Mouse (Mus musculus) midbrain, embryonic 15.5 days (tissue): Measurements from ENCODE around the gene Zfp970. TPM values are rescaled to one million over a fixed set of nuclear protein-coding genes. Genes with fewer than 3 reads are reported as not detected.
"Not testable (repeated sequence)": the region's sequence is repeated elsewhere in the genome, so short reads cannot be mapped to it uniquely, and the experiment has no call there.

Experiments
- ATAC-seq: fragments of 200-750 bp; cut with Nextera tagmentation; replicated peaks from 2 replicates; pipeline ENCODE4 v1.8.0; 2017; ENCODE audit warnings: moderate TSS enrichment
- H3K27ac ChIP-seq: fragments of 300-500 bp; sonication (generic); 2 replicates; pipeline ENCODE4 v1.5.1; 2015; ENCODE audit warnings: mild to moderate bottlenecking, inconsistent platforms
- H3K27me3 ChIP-seq: fragments of 300-500 bp; sonication (generic); replicated peaks from 2 replicates; pipeline ENCODE4 v1.6.1; 2015; ENCODE audit warnings: inconsistent platforms
- H3K36me3 ChIP-seq: fragments of 300-500 bp; sonication (generic); replicated peaks from 2 replicates; pipeline ENCODE4 v1.6.1; 2015; ENCODE audit warnings: inconsistent platforms
- H3K4me1 ChIP-seq: fragments of 300-500 bp; sonication (generic); 2 replicates; pipeline ENCODE4 v1.6.1; 2015; ENCODE audit warnings: inconsistent platforms
- H3K4me2 ChIP-seq: fragments of 300-500 bp; sonication (generic); 2 replicates; pipeline ENCODE4 v1.6.1; 2015; ENCODE audit warnings: inconsistent platforms, mild to moderate bottlenecking, moderate library complexity
- H3K4me3 ChIP-seq: fragments of 300-500 bp; sonication (generic); 2 replicates; pipeline ENCODE4 v1.5.1; 2015; ENCODE audit warnings: mild to moderate bottlenecking, inconsistent platforms
- H3K9ac ChIP-seq: fragments of 300-500 bp; sonication (generic); 2 replicates; pipeline ENCODE4 v1.6.1; 2015; ENCODE audit warnings: mild to moderate bottlenecking, inconsistent platforms
- H3K9me3 ChIP-seq: fragments of 300-500 bp; sonication (generic); 2 replicates; pipeline ENCODE4 v1.6.1; 2016; ENCODE audit warnings: inconsistent platforms
- WGBS: fragments of 180-500 bp; shearing (Covaris S2); methylation state at CpG from one replicate; pipeline ENCODE4 v1.1.7; 2015; ENCODE audit warnings: mixed read lengths; 5-methylcytosine and 5-hydroxymethylcytosine counted together
- polyA plus RNA-seq: library from polyadenylated mRNA; unstranded; fragments of >200 nt; fragmentation: Nextera tagmentation; extraction: Ambion mirVana; gene quantifications from 2 replicates; pipeline ENCODE4 v1.2.1, GENCODE M21; 2015

The Zfp970 gene
- polyA plus RNA-seq, 1 experiment from 2014 or later: 6.9 TPM

DNA sequence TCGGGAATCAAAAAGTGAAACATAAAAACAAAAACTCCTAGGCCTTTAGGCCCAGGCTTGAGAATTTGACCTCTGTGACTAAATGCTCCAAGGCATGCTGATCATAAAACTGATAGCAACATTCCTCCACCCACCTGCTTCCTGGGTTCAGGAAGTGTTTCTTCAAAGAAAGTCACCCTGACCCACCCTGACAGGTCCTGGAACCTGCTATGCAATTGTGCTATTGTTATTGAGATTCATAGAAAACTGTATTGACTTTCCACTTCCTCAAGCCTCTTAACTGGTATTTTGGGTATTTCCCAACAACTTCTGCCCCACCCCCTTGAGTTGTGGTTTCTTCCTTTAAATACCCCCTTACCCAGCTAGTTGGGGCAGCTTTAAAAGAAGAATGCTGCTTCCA is 54.4 kb downstream of the Zfp970 start:
- H3K27me3 ChIP-seq, H3K36me3 ChIP-seq, H3K9ac ChIP-seq, H3K4me1 ChIP-seq, H3K4me2 ChIP-seq, ATAC-seq, H3K4me3 ChIP-seq, H3K9me3 ChIP-seq, H3K27ac ChIP-seq: not testable (repeated sequence)
- WGBS: 82% methylated on average over 1 of the region's 1 CpGs

DNA sequence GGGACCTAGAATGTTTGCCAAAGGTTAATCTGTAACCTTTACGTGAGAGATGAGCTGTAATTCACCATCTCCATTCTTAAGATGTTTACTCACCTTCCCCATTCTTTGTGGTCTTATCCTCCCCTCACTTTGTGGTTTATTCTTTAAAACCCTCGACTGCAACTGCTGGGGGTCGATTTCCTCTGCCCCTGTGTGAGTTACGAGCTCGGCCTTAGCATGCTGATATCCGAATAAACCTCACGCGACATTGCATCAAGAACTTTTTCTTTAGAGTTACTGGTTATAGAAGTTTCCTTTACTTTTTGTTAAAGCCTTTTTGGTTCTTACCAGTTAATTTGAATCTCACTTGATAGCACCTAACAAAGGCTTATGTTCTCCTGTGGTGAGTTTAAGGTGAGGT is 55.5 kb downstream of the Zfp970 start:
- ATAC-seq: no peak
- no peak overlapping the region for H3K9ac ChIP-seq
- 84% methylated on average over 8 of the region's 8 CpGs for WGBS

DNA sequence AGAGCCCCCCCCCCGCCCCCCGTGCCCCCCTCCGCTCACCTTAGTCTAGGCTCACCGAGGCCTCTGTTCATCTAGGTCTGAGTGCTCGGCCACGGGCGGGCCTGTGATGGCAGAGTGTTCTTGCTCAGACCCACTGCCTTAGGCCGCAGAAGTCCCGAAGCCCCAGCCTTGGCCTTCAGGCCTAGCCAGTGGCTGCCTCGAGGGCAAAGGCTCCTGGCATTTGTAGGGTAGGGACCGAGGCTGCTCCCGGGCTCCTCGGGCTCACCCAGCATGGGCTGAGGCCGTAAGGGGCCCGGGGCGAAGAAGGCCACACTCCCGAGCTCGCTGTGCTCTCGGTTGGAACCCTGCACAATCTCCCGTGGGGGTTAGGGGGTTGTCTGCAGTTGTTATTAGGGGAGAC is 58.5 kb downstream of the Zfp970 start:
- Histone ChIP-seq H3K4me2 (no peak overlapping the region), H3K36me3 (no peaks in the 10 kb centered on the region), H3K9ac (no peak overlapping the region), H3K4me3 (no peak overlapping the region), H3K27me3 (no peaks in the 10 kb centered on the region), H3K27ac (no peak overlapping the region), H3K9me3 (peaks cover 7% of the 10 kb centered on the region), H3K4me1 (no peaks in the 10 kb centered on the region)
- WGBS: 92% methylated on average over 20 of the region's 20 CpGs
- ATAC-seq: no peak

More for the DNA sequence above, 55.5 kb downstream of the Zfp970 start:
- no peaks in the 10 kb centered on the region for H3K36me3 ChIP-seq
- H3K27ac ChIP-seq: no peak overlapping the region
- H3K9me3 ChIP-seq: peaks cover 7% of the 10 kb centered on the region
- no peak overlapping the region for H3K4me2 ChIP-seq
- H3K4me1 ChIP-seq: no peaks in the 10 kb centered on the region
- H3K4me3 ChIP-seq: no peak overlapping the region
- no peaks in the 10 kb centered on the region for H3K27me3 ChIP-seq

DNA sequence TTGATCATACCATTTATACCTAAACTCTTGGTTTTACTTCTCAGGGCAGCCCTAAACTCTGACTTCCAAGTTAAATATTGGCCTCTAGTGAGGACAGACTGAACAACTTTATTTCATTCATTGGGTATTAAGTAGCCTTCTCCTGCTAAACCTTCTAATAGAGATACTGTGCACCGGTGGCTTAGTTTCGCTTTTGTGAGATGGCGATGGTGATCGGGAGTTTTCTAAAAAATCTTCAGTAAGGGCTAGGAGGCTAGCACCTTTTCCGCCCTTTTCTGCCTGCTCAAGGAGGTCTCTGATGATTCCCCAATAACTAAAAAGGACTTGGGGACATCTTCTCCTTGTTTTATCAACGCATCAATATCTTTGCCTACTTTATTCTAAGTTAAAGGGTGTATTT is 59.1 kb downstream of the Zfp970 start:
- H3K36me3 ChIP-seq, H3K27me3 ChIP-seq: not testable (repeated sequence)
- 89% methylated on average over 6 of the region's 6 CpGs for WGBS

DNA sequence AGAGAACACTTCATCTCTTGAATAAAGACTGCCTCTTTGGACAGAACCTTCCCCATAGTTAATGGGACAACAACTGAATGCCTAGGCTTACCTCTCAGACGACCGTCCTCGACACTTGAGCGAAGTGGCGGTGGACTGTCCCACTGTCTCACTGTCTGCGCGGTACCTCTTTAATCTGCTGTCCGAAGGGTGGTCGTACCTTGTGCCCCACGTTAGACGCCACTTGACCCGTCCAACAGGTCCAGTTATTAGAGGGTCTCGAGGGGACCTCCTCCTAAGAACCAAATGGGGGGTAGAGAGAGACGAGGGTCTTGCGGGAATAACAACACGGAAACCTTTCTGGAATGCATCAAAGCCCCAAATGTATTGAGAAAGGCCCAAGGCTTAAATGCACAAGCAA is 59.6 kb downstream of the Zfp970 start:
- not testable (repeated sequence) for H3K9me3 ChIP-seq, H3K4me2 ChIP-seq, ATAC-seq, H3K4me3 ChIP-seq, H3K27ac ChIP-seq, H3K4me1 ChIP-seq, H3K27me3 ChIP-seq, H3K36me3 ChIP-seq, H3K9ac ChIP-seq
- 92% methylated on average over 16 of the region's 16 CpGs for WGBS

More for the DNA sequence above, 59.1 kb downstream of the Zfp970 start:
- not testable (repeated sequence) for H3K4me3 ChIP-seq, H3K27ac ChIP-seq, H3K4me2 ChIP-seq, H3K9ac ChIP-seq, ATAC-seq, H3K9me3 ChIP-seq, H3K4me1 ChIP-seq

Other genes with a start within 250 kb of the Zfp970 start
- gene Gm14409, start 197.7 kb upstream of the Zfp970 start, polyA plus RNA-seq: not detected in 2 replicates
- gene Gm14412, start 140.4 kb upstream of the Zfp970 start, polyA plus RNA-seq: 0.14 and 0.56 TPM in 2 replicates
- gene Gm14418, start 66.4 kb upstream of the Zfp970 start, polyA plus RNA-seq: 7.3 and 9.3 TPM in 2 replicates
- 2.3 and 2.7 TPM in 2 replicates for gene Gm14403, start 33.5 kb downstream of the Zfp970 start, polyA plus RNA-seq
- gene Gm14406, start 113.5 kb downstream of the Zfp970 start, polyA plus RNA-seq: not detected in 2 replicates